Mouse (Mus musculus) liver, embryonic 15.5 days (tissue): ENCODE data around the gene Tmem258. TPM values are rescaled to one million over a fixed set of nuclear protein-coding genes. Genes with fewer than 3 reads are reported as not detected.
A peak's percentile ranks its signal among the peaks of the same experiment; 100 is the strongest.

Source experiments
- ATAC-seq: fragments of 200-750 bp; cut with Nextera tagmentation; 2 replicates; pipeline ENCODE4 v1.8.0; 2017; ENCODE audit warnings: moderate number of reproducible peaks, mild to moderate bottlenecking, moderate library complexity; ENCODE audit not compliant: insufficient read depth
- H3K27ac ChIP-seq: fragments of 300-500 bp; sonication (generic); replicated peaks from 2 replicates; pipeline ENCODE4 v1.5.1; 2015; ENCODE audit warnings: mild to moderate bottlenecking, inconsistent platforms
- H3K27me3 ChIP-seq: fragments of 300-500 bp; sonication (generic); 2 replicates; pipeline ENCODE4 v1.6.1; 2015; ENCODE audit warnings: mild to moderate bottlenecking, inconsistent platforms
- H3K36me3 ChIP-seq: fragments of 300-500 bp; sonication (generic); replicated peaks from 2 replicates; pipeline ENCODE4 v1.6.1; 2015; ENCODE audit warnings: moderate library complexity, mild to moderate bottlenecking, inconsistent platforms
- H3K4me1 ChIP-seq: fragments of 300-500 bp; sonication (generic); replicated peaks from 2 replicates; pipeline ENCODE4 v1.6.1; 2015; ENCODE audit warnings: inconsistent platforms
- H3K4me2 ChIP-seq: fragments of 300-500 bp; sonication (generic); 2 replicates; pipeline ENCODE4 v1.6.1; 2015; ENCODE audit warnings: moderate library complexity, mild to moderate bottlenecking, inconsistent platforms
- H3K4me3 ChIP-seq: fragments of 300-500 bp; sonication (generic); replicated peaks from 2 replicates; pipeline ENCODE4 v1.5.1; 2015; ENCODE audit warnings: mild to moderate bottlenecking, inconsistent platforms
- H3K9ac ChIP-seq: fragments of 300-500 bp; sonication (generic); 2 replicates; pipeline ENCODE4 v1.6.1; 2015; ENCODE audit warnings: moderate library complexity, mild to moderate bottlenecking, inconsistent platforms
- H3K9me3 ChIP-seq: fragments of 300-500 bp; sonication (generic); replicated peaks from 2 replicates; pipeline ENCODE4 v1.6.1; 2016; ENCODE audit warnings: inconsistent platforms
- WGBS: fragments of 180-500 bp; shearing (Covaris S2); methylation state at CpG from one replicate; pipeline ENCODE4 v1.1.7; 2015; ENCODE audit warnings: mixed read lengths; ENCODE audit not compliant: insufficient replicate concordance; 5-methylcytosine and 5-hydroxymethylcytosine counted together
- polyA plus RNA-seq: library from polyadenylated mRNA; unstranded; fragments of >200 nt; fragmentation: Nextera tagmentation; extraction: Ambion mirVana; gene quantifications from 2 replicates; pipeline ENCODE4 v1.2.1, GENCODE M21; 2015

The Tmem258 gene
- polyA plus RNA-seq, 1 experiment from 2014 or later: 296 TPM

- Histone ChIP-seq H3K27ac (no peak overlapping the region), H3K36me3 (no peaks in the 10 kb centered on the region), H3K4me2 (no peak overlapping the region), H3K4me1 (peaks cover 22% of the 10 kb centered on the region), H3K4me3 (no peak overlapping the region), H3K27me3 (0 out of 2 replicates have a peak, but pooled peaks cover 2% of the 10 kb centered on the region), H3K9me3 (no peaks in the 10 kb centered on the region), H3K9ac (no peak overlapping the region)
- WGBS: 41% methylated on average over 4 of the region's 4 CpGs
- ATAC-seq: no peak
Measured at GRCm38 (mm10) chr19:10223561-10223960, 19.7 kb downstream of the Tmem258 start.

GRCm38 (mm10) chr19:10224637-10225453, 21.0 kb downstream of the Tmem258 start:
- Histone ChIP-seq H3K27me3 (0 out of 2 replicates have a peak, but pooled peaks cover 2% of the 10 kb centered on the region), H3K9me3 (no peaks in the 10 kb centered on the region), H3K36me3 (no peaks in the 10 kb centered on the region), H3K4me2 (no peak overlapping the region), H3K27ac (no peak overlapping the region), H3K4me1 (peaks cover 22% of the 10 kb centered on the region), H3K4me3 (no peak overlapping the region), H3K9ac (no peak overlapping the region)
- no peak for ATAC-seq
- 45% methylated on average over 26 of the region's 26 CpGs for WGBS

GRCm38 (mm10) chr19:10225767-10226166, 22.0 kb downstream of the Tmem258 start:
- Histone ChIP-seq H3K4me3 (no peak overlapping the region), H3K36me3 (no peaks in the 10 kb centered on the region), H3K4me2 (no peak overlapping the region), H3K4me1 (peaks cover 22% of the 10 kb centered on the region), H3K27me3 (0 out of 2 replicates have a peak, but pooled peaks cover 2% of the 10 kb centered on the region), H3K9ac (no peak overlapping the region), H3K27ac (no peak overlapping the region; the same call in 1 of the 2 replicates), H3K9me3 (no peaks in the 10 kb centered on the region)
- ATAC-seq: no peak
- WGBS: 59% methylated on average over 4 of the region's 4 CpGs

- Histone ChIP-seq H3K4me3 (no peak overlapping the region), H3K4me2 (no peak overlapping the region), H3K27me3 (peaks cover 2% of the 10 kb centered on the region; the same call in 1 of the 2 replicates), H3K9me3 (no peaks in the 10 kb centered on the region), H3K27ac (no peak overlapping the region), H3K9ac (no peak overlapping the region), H3K36me3 (no peaks in the 10 kb centered on the region), H3K4me1 (peaks cover 17% of the 10 kb centered on the region)
- no peak for ATAC-seq
- 44% methylated on average over 7 of the region's 7 CpGs for WGBS
Measured at GRCm38 (mm10) chr19:10231016-10231415, 27.2 kb downstream of the Tmem258 start.

- Histone ChIP-seq H3K9ac (no peak overlapping the region), H3K9me3 (no peaks in the 10 kb centered on the region), H3K27ac (no peak overlapping the region), H3K4me1 (peaks cover 13% of the 10 kb centered on the region), H3K36me3 (no peaks in the 10 kb centered on the region), H3K4me2 (no peak overlapping the region), H3K27me3 (peaks cover 2% of the 10 kb centered on the region; the same call in 1 of the 2 replicates), H3K4me3 (no peak overlapping the region)
- ATAC-seq: no peak
- WGBS: 28% methylated on average over 5 of the region's 5 CpGs
Measured at GRCm38 (mm10) chr19:10231871-10232270, 28.1 kb downstream of the Tmem258 start.

GRCm38 (mm10) chr19:10232327-10233017, 28.7 kb downstream of the Tmem258 start:
- Histone ChIP-seq H3K4me1 (peaks cover 16% of the 10 kb centered on the region), H3K27me3 (peaks cover 2% of the 10 kb centered on the region; the same call in 1 of the 2 replicates), H3K9me3 (no peaks in the 10 kb centered on the region), H3K4me2 (no peak overlapping the region), H3K9ac (no peak overlapping the region), H3K27ac (no peak overlapping the region), H3K36me3 (no peaks in the 10 kb centered on the region), H3K4me3 (no peak overlapping the region)
- ATAC-seq: no peak
- 41% methylated on average over 9 of the region's 9 CpGs for WGBS

GRCm38 (mm10) chr19:10235784-10236565, 32.2 kb downstream of the Tmem258 start:
- WGBS: 36% methylated on average over 9 of the region's 9 CpGs

GRCm38 (mm10) chr19:10238477-10238876, 34.7 kb downstream of the Tmem258 start:
- no peak overlapping the region for H3K27ac ChIP-seq
- WGBS: 11% methylated on average over 3 of the region's 3 CpGs
- H3K4me2 ChIP-seq: peak overlapping the region; percentile 81
- peaks cover 23% of the 10 kb centered on the region for H3K27me3 ChIP-seq
- H3K9ac ChIP-seq: no peak overlapping the region
- H3K9me3 ChIP-seq: no peaks in the 10 kb centered on the region
- peaks cover 47% of the 10 kb centered on the region for H3K4me1 ChIP-seq
- H3K4me3 ChIP-seq: no peak overlapping the region; the same call in 1 of the 2 replicates
- no peak for ATAC-seq
- no peaks in the 10 kb centered on the region for H3K36me3 ChIP-seq

More at GRCm38 (mm10) chr19:10235784-10236565, 32.2 kb downstream of the Tmem258 start:
- no peak overlapping the region for H3K4me3 ChIP-seq
- H3K27me3 ChIP-seq: peaks cover 21% of the 10 kb centered on the region
- no peaks in the 10 kb centered on the region for H3K36me3 ChIP-seq
- H3K4me1 ChIP-seq: peaks cover 47% of the 10 kb centered on the region
- H3K9ac ChIP-seq: no peak overlapping the region
- peak; percentile 70 for ATAC-seq
- peak overlapping the region; percentile 23; the same call in 1 of the 2 replicates for H3K4me2 ChIP-seq
- peak overlapping the region; percentile 59 for H3K27ac ChIP-seq
- no peaks in the 10 kb centered on the region for H3K9me3 ChIP-seq

- Histone ChIP-seq H3K4me2 (peak overlapping the region; percentile 81), H3K9me3 (no peaks in the 10 kb centered on the region), H3K4me3 (peak overlapping the region; percentile 55), H3K27ac (no peak overlapping the region), H3K36me3 (no peaks in the 10 kb centered on the region), H3K9ac (no peak overlapping the region), H3K4me1 (peaks cover 47% of the 10 kb centered on the region), H3K27me3 (peaks cover 23% of the 10 kb centered on the region)
- WGBS: 25% methylated on average over 2 of the region's 2 CpGs
- ATAC-seq: no peak
Measured at GRCm38 (mm10) chr19:10239419-10239818, 35.6 kb downstream of the Tmem258 start.

- H3K27me3 ChIP-seq: peaks cover 23% of the 10 kb centered on the region
- ATAC-seq: no peak
- H3K4me1 ChIP-seq: peaks cover 41% of the 10 kb centered on the region
- H3K4me2 ChIP-seq: peak overlapping the region; percentile 81
- H3K27ac ChIP-seq: no peak overlapping the region
- H3K4me3 ChIP-seq: peak overlapping the region; percentile 55
- H3K36me3 ChIP-seq: no peaks in the 10 kb centered on the region
- WGBS: 2% methylated on average over 26 of the region's 26 CpGs
- peak overlapping the region; percentile 53; the same call in 1 of the 2 replicates for H3K9ac ChIP-seq
- H3K9me3 ChIP-seq: no peaks in the 10 kb centered on the region
Measured at GRCm38 (mm10) chr19:10239975-10240653, 36.3 kb downstream of the Tmem258 start.
